Mouse (Mus musculus) heart, embryonic 16.5 days (tissue): ENCODE data around the gene Prrg2. TPM values are rescaled to one million over a fixed set of nuclear protein-coding genes. Genes with fewer than 3 reads are reported as not detected.

ENCODE experiments used
- ATAC-seq: fragments of 200-750 bp; cut with Nextera tagmentation; replicated peaks from 2 replicates; pipeline ENCODE4 v1.8.0; 2017; ENCODE audit warnings: moderate number of reproducible peaks; ENCODE audit not compliant: insufficient read depth, low FRiP score; ENCODE audit errors: extremely low read depth
- H3K27ac ChIP-seq: fragments of 300-500 bp; sonication (generic); 2 replicates; pipeline ENCODE4 v1.5.1; 2014; ENCODE audit warnings: mild to moderate bottlenecking, low read length, control low read depth, moderate library complexity
- H3K27me3 ChIP-seq: fragments of 300-500 bp; sonication (generic); 2 replicates; pipeline ENCODE4 v1.6.1; 2014; ENCODE audit warnings: low read length, mixed read lengths; ENCODE audit not compliant: control insufficient read depth, insufficient read depth
- H3K36me3 ChIP-seq: fragments of 300-500 bp; sonication (generic); 2 replicates; pipeline ENCODE4 v1.6.1; 2014; ENCODE audit not compliant: control insufficient read depth, insufficient read depth
- H3K4me1 ChIP-seq: fragments of 300-500 bp; sonication (generic); 2 replicates; pipeline ENCODE4 v1.6.1; 2014; ENCODE audit warnings: low read length, mixed read lengths; ENCODE audit not compliant: control insufficient read depth, insufficient read depth
- H3K4me2 ChIP-seq: fragments of 300-500 bp; sonication (generic); 2 replicates; pipeline ENCODE4 v1.6.1; 2014; ENCODE audit warnings: low read depth, mild to moderate bottlenecking, control low read depth, low read length
- H3K4me3 ChIP-seq: fragments of 300-500 bp; sonication (generic); 2 replicates; pipeline ENCODE4 v1.5.1; 2014; ENCODE audit warnings: mild to moderate bottlenecking, control low read depth, low read length
- H3K9ac ChIP-seq: fragments of 300-500 bp; sonication (generic); 2 replicates; pipeline ENCODE4 v1.6.1; 2014; ENCODE audit warnings: low read length, control low read depth
- H3K9me3 ChIP-seq: fragments of 300-500 bp; sonication (generic); replicated peaks from 2 replicates; pipeline ENCODE4 v1.6.1; 2016; ENCODE audit warnings: low read length; ENCODE audit not compliant: control insufficient read depth
- WGBS: fragments of 180-500 bp; shearing (Covaris S2); extraction: QIAGEN DNeasy Blood & Tissue Kit; methylation state at CpG from one replicate; pipeline ENCODE4 v1.1.7; 2014; 5-methylcytosine and 5-hydroxymethylcytosine counted together
- polyA plus RNA-seq: library from polyadenylated mRNA; unstranded; fragments of >200 nt; fragmentation: Nextera tagmentation; extraction: Ambion mirVana; gene quantifications from 2 replicates; pipeline ENCODE4 v1.2.1, GENCODE M21; 2015

Gene Prrg2
- polyA plus RNA-seq, 1 experiment from 2014 or later, result 12.9 TPM

- Histone ChIP-seq H3K4me2 (0 out of 2 replicates have a peak overlapping the region, but pooled peaks have one; percentile 1), H3K36me3 (peaks cover 23% of the 10 kb centered on the region), H3K27ac (no peak overlapping the region), H3K27me3 (no peaks in the 10 kb centered on the region), H3K4me1 (peaks cover 15% of the 10 kb centered on the region), H3K9me3 (no peaks in the 10 kb centered on the region), H3K9ac (no peak overlapping the region), H3K4me3 (no peak overlapping the region)
- ATAC-seq, result 0 out of 2 replicates have a peak, but pooled peaks have one; percentile 15
- WGBS, result under 1% methylated on average over 10 of the region's 10 CpGs
These were observed 17.4 kb upstream of the Prrg2 start for GRCm38 (mm10) chr7:45079856-45080255.

DNA sequence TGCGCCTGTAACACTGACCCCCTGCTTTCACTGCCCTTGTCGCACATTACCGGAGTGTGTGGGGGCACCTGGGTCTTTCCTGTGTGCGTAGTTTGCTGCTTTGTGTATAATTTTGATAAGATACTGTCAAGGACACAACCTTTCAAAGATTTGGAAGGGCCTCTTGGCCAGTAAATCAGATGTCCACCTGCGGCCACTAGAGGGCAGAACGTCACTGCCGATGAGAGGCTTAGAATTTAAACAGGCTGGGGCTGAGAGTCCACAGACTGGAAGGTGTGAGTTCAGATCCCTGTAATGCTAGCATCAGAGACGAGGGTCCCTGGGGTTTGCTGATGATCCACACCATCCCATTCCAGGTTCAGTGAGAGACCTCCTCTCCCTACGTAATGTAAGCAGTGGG is 16.0 kb upstream of the Prrg2 start:
- H3K4me2 ChIP-seq, result no peak overlapping the region
- 25% methylated on average over 9 of the region's 9 CpGs for WGBS
- peaks cover 17% of the 10 kb centered on the region for H3K4me1 ChIP-seq
- H3K4me3 ChIP-seq, result no peak overlapping the region
- no peak overlapping the region for H3K9ac ChIP-seq
- H3K27ac ChIP-seq, result no peak overlapping the region
- no peaks in the 10 kb centered on the region for H3K27me3 ChIP-seq
- H3K9me3 ChIP-seq, result no peaks in the 10 kb centered on the region
- ATAC-seq, result no peak
- peaks cover 22% of the 10 kb centered on the region for H3K36me3 ChIP-seq

DNA sequence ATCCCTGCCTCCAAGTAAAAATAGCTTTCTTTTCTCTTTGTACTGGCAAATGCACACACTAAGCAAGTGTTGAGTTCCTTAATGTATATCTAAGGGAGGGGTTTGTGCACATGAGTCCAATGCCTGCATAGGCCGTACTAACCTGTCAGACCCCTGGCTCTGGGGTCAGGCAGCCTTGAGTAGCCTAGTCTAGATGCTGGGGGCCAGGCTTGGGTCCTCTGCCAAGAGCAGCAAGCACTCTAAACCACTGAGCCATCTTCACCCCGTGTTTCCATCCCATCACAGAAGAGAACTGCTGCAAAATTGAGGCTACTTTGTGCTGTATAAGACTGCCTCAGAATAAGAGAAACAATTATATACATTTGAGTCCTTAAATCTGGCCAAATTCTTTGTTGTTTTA is 15.4 kb upstream of the Prrg2 start:
- H3K36me3 ChIP-seq, result peaks cover 22% of the 10 kb centered on the region
- no peak overlapping the region for H3K9ac ChIP-seq
- 88% methylated on average over 2 of the region's 2 CpGs for WGBS

DNA sequence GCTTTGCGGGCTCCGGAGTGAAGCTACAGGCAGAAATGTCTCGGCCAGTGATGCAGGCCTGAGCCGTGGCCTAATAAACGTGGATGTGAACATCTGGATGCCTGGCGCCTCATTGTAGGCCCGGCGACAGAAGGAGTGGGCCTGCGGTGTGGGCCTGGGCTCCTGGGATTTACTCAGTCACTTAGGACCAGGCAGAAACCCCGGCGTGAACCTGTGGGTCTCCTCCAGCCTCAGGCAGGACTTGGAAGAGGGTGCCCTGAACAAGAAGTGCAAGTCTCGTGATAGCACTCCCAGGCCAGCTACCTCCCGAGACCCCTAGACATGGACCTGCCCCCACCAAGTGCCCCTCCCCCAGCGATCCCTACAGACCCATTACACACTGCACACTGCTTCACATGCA is 14.8 kb upstream of the Prrg2 start:
- Histone ChIP-seq H3K4me2 (no peak overlapping the region), H3K36me3 (peaks cover 22% of the 10 kb centered on the region), H3K27ac (no peak overlapping the region), H3K9me3 (no peaks in the 10 kb centered on the region), H3K9ac (no peak overlapping the region), H3K4me1 (peaks cover 17% of the 10 kb centered on the region), H3K27me3 (no peaks in the 10 kb centered on the region), H3K4me3 (no peak overlapping the region)
- 86% methylated on average over 14 of the region's 14 CpGs for WGBS
- ATAC-seq, result no peak

More for the DNA sequence above, 15.4 kb upstream of the Prrg2 start:
- H3K4me3 ChIP-seq, result no peak overlapping the region
- peaks cover 17% of the 10 kb centered on the region for H3K4me1 ChIP-seq
- no peaks in the 10 kb centered on the region for H3K9me3 ChIP-seq
- no peaks in the 10 kb centered on the region for H3K27me3 ChIP-seq
- H3K4me2 ChIP-seq, result no peak overlapping the region
- no peak for ATAC-seq
- H3K27ac ChIP-seq, result no peak overlapping the region

DNA sequence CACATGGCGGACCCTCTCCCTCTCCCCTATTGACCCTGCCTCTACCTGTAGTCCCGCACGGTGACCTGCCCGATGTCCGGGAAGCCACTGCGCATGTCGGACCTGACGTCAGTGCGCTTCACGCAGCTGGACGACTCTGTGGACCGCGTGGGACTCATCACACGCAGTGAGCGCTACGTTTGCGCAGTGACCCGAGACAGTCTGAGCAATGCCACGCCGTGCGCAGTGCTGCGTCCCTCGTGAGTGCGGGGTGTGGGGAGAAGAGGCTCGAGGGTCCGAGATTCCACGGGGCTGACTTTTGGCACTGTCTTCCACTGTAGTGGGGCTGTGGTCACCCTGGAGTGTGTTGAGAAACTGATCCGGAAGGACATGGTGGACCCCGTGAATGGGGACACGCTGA is 14.0 kb upstream of the Prrg2 start:
- Histone ChIP-seq H3K27ac (no peak overlapping the region), H3K36me3 (peaks cover 22% of the 10 kb centered on the region)
- WGBS, result 91% methylated on average over 30 of the region's 30 CpGs

DNA sequence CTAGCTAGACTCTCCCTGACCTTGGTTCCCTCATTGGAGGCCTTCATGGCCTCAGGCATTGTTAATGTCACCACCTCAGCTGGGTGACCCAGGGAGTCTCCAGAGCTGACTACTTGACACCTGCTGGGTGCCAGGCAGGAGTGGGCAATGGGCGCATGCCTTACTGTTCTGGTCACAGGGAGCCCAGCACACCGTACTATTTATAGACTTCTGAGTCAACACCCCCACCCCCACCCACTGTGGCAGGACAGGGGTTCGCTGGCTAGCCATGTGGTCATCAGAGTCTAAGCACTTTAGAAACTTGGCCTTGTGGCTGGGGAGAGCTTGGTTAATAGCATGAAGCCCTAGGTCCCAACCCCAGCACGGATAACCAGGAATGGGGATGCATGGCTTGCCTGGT is 12.9 kb upstream of the Prrg2 start:
- no peak overlapping the region for H3K4me3 ChIP-seq
- peak overlapping the region; percentile 40 for H3K9ac ChIP-seq
- peak; percentile 80 for ATAC-seq
- H3K9me3 ChIP-seq, result no peaks in the 10 kb centered on the region
- peaks cover 17% of the 10 kb centered on the region for H3K4me1 ChIP-seq
- WGBS, result 27% methylated on average over 4 of the region's 4 CpGs
- H3K27me3 ChIP-seq, result no peaks in the 10 kb centered on the region
- H3K27ac ChIP-seq, result peak overlapping the region; percentile 87
- peak overlapping the region; percentile 15; the same call in 1 of the 2 replicates for H3K4me2 ChIP-seq
- H3K36me3 ChIP-seq, result peaks cover 22% of the 10 kb centered on the region

More for the DNA sequence above, 14.0 kb upstream of the Prrg2 start:
- no peak overlapping the region for H3K9ac ChIP-seq
- H3K4me2 ChIP-seq, result no peak overlapping the region
- no peaks in the 10 kb centered on the region for H3K9me3 ChIP-seq
- no peak overlapping the region for H3K4me3 ChIP-seq
- H3K4me1 ChIP-seq, result peaks cover 17% of the 10 kb centered on the region
- no peak for ATAC-seq
- no peaks in the 10 kb centered on the region for H3K27me3 ChIP-seq

DNA sequence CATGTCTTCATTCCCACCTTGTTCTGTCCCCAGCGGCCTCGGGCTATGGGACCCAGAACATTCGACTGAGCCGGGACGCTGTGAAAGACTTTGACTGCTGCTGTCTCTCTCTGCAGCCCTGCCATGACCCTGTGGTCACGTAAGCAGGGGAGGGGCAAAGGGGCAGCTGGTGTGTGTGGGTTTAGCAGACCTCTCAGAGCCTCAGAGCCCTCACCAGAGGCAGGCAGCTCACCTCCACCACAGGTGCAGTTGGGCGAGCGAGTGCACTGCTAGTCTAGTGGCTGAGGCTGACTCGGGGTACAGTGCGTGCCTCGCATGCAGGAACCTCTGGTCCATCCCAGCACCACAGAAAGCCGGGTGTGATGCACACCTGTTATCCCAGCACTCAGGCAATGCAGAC is 11.5 kb upstream of the Prrg2 start:
- Histone ChIP-seq H3K9me3 (no peaks in the 10 kb centered on the region), H3K27me3 (no peaks in the 10 kb centered on the region), H3K4me1 (peaks cover 17% of the 10 kb centered on the region), H3K4me3 (no peak overlapping the region), H3K27ac (no peak overlapping the region), H3K4me2 (no peak overlapping the region), H3K36me3 (peaks cover 22% of the 10 kb centered on the region), H3K9ac (no peak overlapping the region)
- no peak for ATAC-seq
- 87% methylated on average over 12 of the region's 12 CpGs for WGBS

- Histone ChIP-seq H3K4me2 (no peak overlapping the region), H3K9me3 (no peaks in the 10 kb centered on the region), H3K4me1 (peaks cover 15% of the 10 kb centered on the region), H3K36me3 (peaks cover 22% of the 10 kb centered on the region), H3K27me3 (no peaks in the 10 kb centered on the region), H3K27ac (no peak overlapping the region), H3K4me3 (no peak overlapping the region), H3K9ac (no peak overlapping the region)
- no peak for ATAC-seq
- 63% methylated on average over 7 of the region's 7 CpGs for WGBS
These were observed 10.8 kb upstream of the Prrg2 start for GRCm38 (mm10) chr7:45073171-45073707.

GRCm38 (mm10) chr7:45072230-45072629 is 9.8 kb upstream of the Prrg2 start:
- H3K9me3 ChIP-seq, result no peaks in the 10 kb centered on the region; the same call in 1 of the 2 replicates
- no peak overlapping the region for H3K4me3 ChIP-seq
- no peak overlapping the region for H3K27ac ChIP-seq
- peaks cover 15% of the 10 kb centered on the region for H3K36me3 ChIP-seq
- ATAC-seq, result no peak
- H3K27me3 ChIP-seq, result no peaks in the 10 kb centered on the region
- no peak overlapping the region for H3K9ac ChIP-seq
- WGBS, result 90% methylated on average over 2 of the region's 2 CpGs
- H3K4me1 ChIP-seq, result peaks cover 15% of the 10 kb centered on the region
- no peak overlapping the region for H3K4me2 ChIP-seq
